In the genomic region with DNA sequence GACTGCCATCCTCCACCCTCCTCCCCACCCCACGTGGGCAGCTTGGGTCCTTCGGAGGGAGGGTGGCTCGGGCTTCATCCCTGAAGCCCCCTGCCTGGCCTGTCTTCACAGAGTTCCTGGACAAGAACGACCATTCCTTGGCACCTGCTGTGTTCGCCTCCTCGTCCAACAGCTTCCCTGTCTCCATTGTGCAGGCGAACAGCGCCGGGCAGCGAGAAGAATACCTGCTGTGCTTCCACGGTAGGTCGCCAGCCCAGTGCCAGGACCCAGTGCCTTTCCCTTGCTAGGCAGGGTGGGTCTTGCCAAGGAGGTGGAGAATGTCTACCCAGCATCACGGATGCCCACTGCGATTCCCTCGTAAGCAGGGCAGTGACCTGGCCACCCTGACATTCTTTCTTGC, we compare ENCODE assay signal across 17 mouse cellular contexts.
"Had no signal": no experiment of that assay in that cellular context is flagged by ENCODE, and none has a peak within 500 bp of the region (broad histone marks: within the 10 kb centered on the region; RNA-seq: fewer than 3 reads in every experiment).

No protein-coding gene starts in this region.

- H3K27me3 ChIP-seq: liver, embryonic 13.5 days; midbrain, embryonic 12.5 days; neural tube, embryonic 13.5 days; stomach, embryonic 15.5 days had no signal

- H3K4me1 ChIP-seq: liver, embryonic 13.5 days; midbrain, embryonic 12.5 days; neural tube, embryonic 13.5 days; stomach, embryonic 15.5 days had no signal

- DNase-seq: kidney, postnatal 25 days; layer of hippocampus, postnatal 36 days; liver, embryonic 13.5 days; lung, adult 2 months; lung, postnatal 14 days; lung, postnatal 4 days; retina, postnatal 1 day; right cerebral cortex, postnatal 25 days; spleen, adult 18-20 months; thymus, postnatal 25 days had no signal

- ATAC-seq: midbrain, embryonic 16.5 days had no signal

- H3K27ac ChIP-seq: kidney, postnatal 0 days; layer of hippocampus, adult 2 months; liver, embryonic 13.5 days; midbrain, embryonic 12.5 days; neural tube, embryonic 13.5 days; stomach, embryonic 15.5 days had no signal

- H3K4me3 ChIP-seq: layer of hippocampus, adult 2 months; liver, embryonic 13.5 days; midbrain, embryonic 12.5 days; myocyte; neural tube, embryonic 13.5 days; stomach, embryonic 15.5 days had no signal
